Mouse (Mus musculus) myocyte (in vitro differentiated cells): Measurements from ENCODE around the gene Esrrb.

Source experiments
- CEBPB ChIP-seq: IDR thresholded peaks from 2 replicates; pipeline ENCODE4 v1.6.1; 2011; ENCODE audit warnings: mild to moderate bottlenecking, moderate library complexity; ENCODE audit not compliant: poor library complexity, insufficient read depth, severe bottlenecking
- E2F4 ChIP-seq: IDR thresholded peaks from one replicate; pipeline ENCODE4 v1.6.1; 2011; ENCODE audit warnings: mild to moderate bottlenecking, control low read depth, moderate library complexity; ENCODE audit not compliant: insufficient read depth
- MAX ChIP-seq: IDR thresholded peaks from one replicate; pipeline ENCODE4 v1.6.1; 2011; ENCODE audit warnings: low read depth, mild to moderate bottlenecking, control low read depth
- MYOD1 ChIP-seq, 3 experiments: IDR thresholded peaks; one replicate each; pipeline ENCODE4 v1.6.1; 2011; ENCODE audit warnings: control low read depth in 2 of 3, low read depth in 2 of 3, mild to moderate bottlenecking in 2 of 3, moderate library complexity in 1 of 3; ENCODE audit not compliant: insufficient read length in 2 of 3, control insufficient read depth in 1 of 3
- MYOG ChIP-seq, 3 experiments: IDR thresholded peaks; one replicate each; pipeline ENCODE4 v1.6.1; 2011; ENCODE audit warnings: control low read depth in 2 of 3, low read depth in 2 of 3, mild to moderate bottlenecking in 2 of 3; ENCODE audit not compliant: insufficient read length in 2 of 3, control insufficient read depth in 1 of 3, insufficient read depth in 1 of 3
- POLR2A ChIP-seq: IDR thresholded peaks from one replicate; pipeline ENCODE4 v1.6.1; 2011; ENCODE audit warnings: low read depth, mild to moderate bottlenecking, control low read depth, moderate library complexity; ENCODE audit not compliant: insufficient read length
- POLR2AphosphoS2 ChIP-seq: IDR thresholded peaks from one replicate; pipeline ENCODE4 v1.6.1; 2011; ENCODE audit warnings: low read depth, control low read depth; ENCODE audit not compliant: insufficient read length
- REST ChIP-seq: IDR thresholded peaks from one replicate; pipeline ENCODE4 v1.6.1; 2011; ENCODE audit warnings: mild to moderate bottlenecking, control low read depth, moderate library complexity; ENCODE audit not compliant: insufficient read depth, insufficient read length
- SRF ChIP-seq: IDR thresholded peaks from one replicate; pipeline ENCODE4 v1.6.1; 2011; ENCODE audit warnings: low read depth; ENCODE audit not compliant: control insufficient read depth, insufficient read length
- TCF12 ChIP-seq: IDR thresholded peaks from one replicate; pipeline ENCODE4 v1.6.1; 2011; ENCODE audit warnings: mild to moderate bottlenecking, control low read depth; ENCODE audit not compliant: poor library complexity, insufficient read depth, severe bottlenecking
- TCF3 ChIP-seq: IDR thresholded peaks from one replicate; pipeline ENCODE4 v1.6.1; 2011; ENCODE audit warnings: low read depth, control low read depth; ENCODE audit not compliant: insufficient read length
- USF1 ChIP-seq: IDR thresholded peaks from one replicate; pipeline ENCODE4 v1.6.1; 2011; ENCODE audit warnings: low read depth, mild to moderate bottlenecking, control low read depth, moderate library complexity

DNA sequence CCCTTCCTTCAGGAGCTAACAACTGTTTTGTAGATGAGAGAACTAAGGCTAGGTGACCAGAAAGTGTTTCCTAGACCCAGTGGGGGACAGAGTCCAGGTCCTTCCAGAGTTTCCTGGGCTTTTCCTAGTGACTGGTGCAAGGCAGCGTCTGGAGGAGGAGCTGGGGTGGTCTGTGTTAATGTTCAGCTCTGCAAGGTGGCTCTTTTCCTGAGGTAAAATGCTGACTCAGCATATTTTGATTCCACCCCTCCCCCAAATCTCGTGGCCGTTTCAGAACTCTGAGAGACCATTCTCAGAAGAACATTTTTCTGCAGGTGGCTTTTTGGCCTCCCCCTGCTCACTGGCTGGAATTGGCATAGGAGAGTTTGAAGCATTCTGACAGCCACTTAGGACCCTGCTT, 127.1 kb downstream of the Esrrb start:
- TF ChIP-seq POLR2A, result no peak
- no peak for TF ChIP-seq MYOD1 (IDR thresholded peaks at IDR 0.05; ENCODE audit: control insufficient read depth in 1 of 3, insufficient read length in 2 of 3, low read depth in 2 of 3)
- no peak for TF ChIP-seq E2F4
- no peak for TF ChIP-seq USF1
- no peak for TF ChIP-seq SRF
- TF ChIP-seq TCF12, result no peak
- no peak for TF ChIP-seq MAX
- no peak for TF ChIP-seq POLR2AphosphoS2
- TF ChIP-seq TCF3, result no peak
- TF ChIP-seq CEBPB, result no peak
- no peak for TF ChIP-seq MYOG (IDR thresholded peaks at IDR 0.05; ENCODE audit: control insufficient read depth in 1 of 3, insufficient read depth in 1 of 3, insufficient read length in 2 of 3, low read depth in 2 of 3)
- no peak for TF ChIP-seq REST
